Mouse (Mus musculus) T-helper 1 cell (primary cell): Measurements from ENCODE around the gene Asic1.
"Not testable (repeated sequence)": the region's sequence is repeated elsewhere in the genome, so short reads cannot be mapped to it uniquely, and the experiment has no call there.

Experiments used
- in situ Hi-C: fragments of 300-600 bp; cut with MboI, MseI; formaldehyde crosslinking; loops from one replicate; pipeline ENCODE4 v1.15.1; 2025; ENCODE audit warnings: high pct_unique_total_duplicates

The Asic1 gene

GRCm38 (mm10) chr15:99701640-99701998, 31.5 kb downstream of the Asic1 start:
- in situ Hi-C loops, result not testable (repeated sequence)

DNA sequence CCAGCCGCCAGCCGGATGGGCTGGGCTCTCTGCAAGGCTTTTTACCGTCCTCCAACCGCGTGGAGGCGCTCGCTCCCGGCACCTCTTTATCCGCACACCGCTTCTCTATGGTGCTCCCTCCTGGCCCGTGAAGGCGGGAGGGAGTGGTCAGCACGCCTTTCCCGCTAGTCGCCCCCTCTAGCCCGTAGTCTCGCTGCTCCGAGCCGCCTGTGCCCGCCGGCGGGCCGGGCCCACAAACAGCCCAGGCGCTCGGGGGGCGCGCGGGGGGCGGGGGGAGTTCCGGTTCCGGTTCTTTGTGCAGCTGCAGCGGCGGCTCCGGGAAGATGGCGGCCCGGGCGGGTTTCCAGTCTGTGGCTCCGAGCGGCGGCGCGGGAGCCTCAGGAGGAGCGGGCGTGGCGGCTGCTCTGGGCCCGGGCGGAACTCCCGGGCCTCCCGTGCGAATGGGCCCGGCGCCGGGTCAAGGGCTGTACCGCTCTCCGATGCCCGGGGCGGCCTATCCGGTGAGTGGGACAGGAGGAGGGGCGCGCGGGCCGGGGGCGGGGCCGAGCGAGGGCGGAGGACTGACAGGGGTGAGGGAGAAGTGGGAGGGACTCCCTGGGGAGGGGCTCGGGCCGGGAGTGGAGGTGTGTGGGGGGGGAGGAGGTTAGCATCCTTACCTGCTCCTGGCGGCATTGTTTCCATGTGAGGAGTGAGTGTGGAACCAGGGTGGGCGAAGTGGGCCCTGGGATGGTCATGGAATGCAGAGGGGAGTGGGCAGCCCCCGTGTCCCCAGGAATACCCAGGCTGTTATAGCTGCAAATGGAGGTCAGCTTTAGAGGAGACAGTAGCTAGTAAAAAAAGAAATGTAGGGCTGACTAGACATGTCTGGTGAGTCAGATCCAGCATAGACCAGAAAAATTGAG, 32.1 kb downstream of the Asic1 start, which contains the start of gene Smarcd1:
Smarcd1 (plus strand) TSS at position 131 of the 902 bp plus-strand sequence.
- in situ Hi-C loops, result no loop called here

GRCm38 (mm10) chr15:99703104-99703503, 32.9 kb downstream of the Asic1 start:
- in situ Hi-C loops, result no loop called here

GRCm38 (mm10) chr15:99703676-99704040, 33.5 kb downstream of the Asic1 start:
- in situ Hi-C loops, result no loop called here

DNA sequence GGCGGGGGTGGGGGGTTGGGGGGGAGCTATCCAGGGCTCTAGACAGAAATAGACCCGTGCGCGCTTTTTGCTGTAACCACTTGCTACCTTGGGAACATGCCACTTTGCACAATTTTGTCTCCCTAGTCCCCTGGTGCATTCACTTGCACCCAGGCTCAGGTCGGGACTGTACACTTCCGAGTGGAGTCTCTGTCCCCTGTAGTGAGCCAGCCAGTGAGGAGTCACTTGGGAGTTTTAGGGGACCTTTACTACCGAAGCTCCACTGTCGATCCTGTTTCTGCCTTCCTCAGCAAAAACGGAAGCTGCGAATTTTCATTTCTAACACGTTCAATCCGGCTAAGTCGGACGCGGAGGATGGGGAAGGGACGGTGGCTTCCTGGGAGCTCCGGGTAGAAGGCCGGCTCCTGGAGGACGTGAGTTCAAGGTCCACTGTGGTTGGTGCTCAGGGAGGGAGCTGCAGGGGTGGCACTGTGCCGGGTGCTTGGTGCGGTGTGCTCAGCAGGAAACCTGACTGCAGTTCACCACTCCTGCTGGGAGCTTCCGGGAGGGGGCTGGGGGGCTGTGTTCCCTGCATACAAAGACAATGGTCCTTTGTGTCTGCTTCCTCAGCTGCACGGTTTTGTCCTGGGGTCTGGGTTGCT, 34.0 kb downstream of the Asic1 start:
- in situ Hi-C loops, result no loop called here

DNA sequence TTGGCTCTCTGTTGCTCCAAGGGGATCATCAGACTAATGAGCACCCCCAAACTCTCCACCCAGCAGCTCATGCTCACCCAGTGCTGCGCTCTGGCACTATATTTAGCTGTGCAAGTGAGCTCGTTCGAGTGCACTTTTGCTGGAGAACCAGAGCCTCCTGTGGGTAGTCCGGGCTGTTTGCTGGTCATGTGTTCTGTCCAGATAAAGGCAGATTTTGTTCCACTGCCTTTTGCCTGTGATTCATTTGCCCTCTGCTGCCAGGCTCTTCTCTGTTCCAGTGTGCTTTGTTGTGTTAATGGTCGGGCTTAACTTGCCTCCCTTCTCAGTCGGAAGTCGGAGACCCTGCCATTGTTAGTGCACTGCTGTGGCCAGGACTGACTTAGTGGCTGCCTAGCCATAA, 34.7 kb downstream of the Asic1 start:
- in situ Hi-C loops, result no loop called here

- in situ Hi-C loops, result no loop called here
These were observed 35.4 kb downstream of the Asic1 start, which contains the start of gene Gm17349 for GRCm38 (mm10) chr15:99705440-99706048. Gene Gm17349 (minus strand): TSS chr15:99705490.

GRCm38 (mm10) chr15:99708176-99708575, 38.0 kb downstream of the Asic1 start:
- in situ Hi-C loops, result no loop called here

DNA sequence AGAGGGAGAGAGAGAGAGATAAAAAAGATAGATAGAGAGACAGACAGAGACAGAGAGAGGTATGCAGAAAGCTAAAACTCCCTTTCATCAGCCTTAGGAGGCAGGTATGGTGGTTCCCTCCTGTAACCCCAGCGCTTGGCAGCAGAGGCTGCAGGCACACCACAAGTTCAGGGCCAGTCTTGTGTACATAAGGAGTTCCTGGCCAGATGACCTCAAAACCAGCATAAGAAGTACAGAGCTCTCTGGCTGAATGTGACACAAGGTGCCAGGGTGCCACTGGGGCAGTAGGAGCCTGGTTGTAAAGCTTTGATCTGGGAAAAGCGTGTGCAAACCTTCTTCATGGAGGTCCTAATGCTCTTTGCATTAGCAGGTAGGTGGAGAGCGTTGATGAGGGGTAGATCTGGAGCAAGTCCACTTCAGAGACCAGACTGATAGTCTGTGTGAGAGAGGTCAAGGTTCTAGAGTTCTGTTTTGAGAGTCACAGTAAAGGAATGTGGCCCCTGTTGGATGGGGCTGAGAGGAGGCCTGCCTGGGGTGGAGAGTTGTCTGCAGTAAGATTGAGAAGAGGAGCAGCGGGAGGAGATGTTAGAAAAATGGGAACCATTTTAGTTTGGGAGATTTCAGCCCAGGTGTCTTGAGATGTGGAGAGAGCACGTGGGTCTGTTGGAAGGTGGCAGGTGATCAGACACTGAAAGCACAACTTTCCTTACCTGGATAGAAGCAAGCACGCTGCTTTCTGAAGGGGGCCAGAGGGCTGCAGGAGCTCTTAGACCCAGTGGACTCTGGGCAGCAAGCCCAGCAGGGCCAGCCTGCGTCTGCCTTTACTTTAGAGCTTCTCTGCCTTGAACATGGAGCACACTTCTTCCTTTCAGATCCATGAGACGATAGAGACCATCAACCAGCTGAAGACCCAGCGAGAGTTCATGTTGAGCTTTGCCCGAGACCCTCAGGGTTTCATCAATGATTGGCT, 40.3 kb downstream of the Asic1 start:
- in situ Hi-C loops, result no loop called here

- in situ Hi-C loops, result no loop called here
These were observed 41.3 kb downstream of the Asic1 start for GRCm38 (mm10) chr15:99711491-99711890.

GRCm38 (mm10) chr15:99712666-99713559, 42.7 kb downstream of the Asic1 start:
- in situ Hi-C loops, result no loop called here

GRCm38 (mm10) chr15:99713569-99713968, 43.4 kb downstream of the Asic1 start:
- in situ Hi-C loops, result no loop called here

DNA sequence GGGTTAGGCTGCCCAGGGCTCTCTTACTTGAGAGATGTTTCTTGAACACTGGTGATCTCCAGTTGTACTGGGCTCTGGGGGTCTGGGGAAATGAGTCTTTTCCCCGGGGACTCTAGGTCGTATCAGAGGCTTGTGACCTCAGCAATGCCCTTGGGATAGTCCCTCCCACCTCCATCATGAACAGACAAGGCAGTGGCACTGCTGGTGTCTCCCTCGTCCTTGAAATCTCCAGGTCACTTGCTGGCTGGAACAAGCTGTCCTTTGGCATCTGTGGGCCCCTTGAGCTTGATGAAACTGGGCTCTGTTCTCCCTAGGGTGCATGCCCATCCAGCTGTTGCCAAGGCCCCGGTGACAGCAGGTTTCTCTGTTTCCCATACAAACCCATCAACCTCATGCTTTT, 44.0 kb downstream of the Asic1 start:
- in situ Hi-C loops, result no loop called here

- in situ Hi-C loops, result no loop called here
These were observed 44.7 kb downstream of the Asic1 start for GRCm38 (mm10) chr15:99714858-99715257.

GRCm38 (mm10) chr15:99715361-99715865, 45.2 kb downstream of the Asic1 start:
- in situ Hi-C loops, result no loop called here

DNA sequence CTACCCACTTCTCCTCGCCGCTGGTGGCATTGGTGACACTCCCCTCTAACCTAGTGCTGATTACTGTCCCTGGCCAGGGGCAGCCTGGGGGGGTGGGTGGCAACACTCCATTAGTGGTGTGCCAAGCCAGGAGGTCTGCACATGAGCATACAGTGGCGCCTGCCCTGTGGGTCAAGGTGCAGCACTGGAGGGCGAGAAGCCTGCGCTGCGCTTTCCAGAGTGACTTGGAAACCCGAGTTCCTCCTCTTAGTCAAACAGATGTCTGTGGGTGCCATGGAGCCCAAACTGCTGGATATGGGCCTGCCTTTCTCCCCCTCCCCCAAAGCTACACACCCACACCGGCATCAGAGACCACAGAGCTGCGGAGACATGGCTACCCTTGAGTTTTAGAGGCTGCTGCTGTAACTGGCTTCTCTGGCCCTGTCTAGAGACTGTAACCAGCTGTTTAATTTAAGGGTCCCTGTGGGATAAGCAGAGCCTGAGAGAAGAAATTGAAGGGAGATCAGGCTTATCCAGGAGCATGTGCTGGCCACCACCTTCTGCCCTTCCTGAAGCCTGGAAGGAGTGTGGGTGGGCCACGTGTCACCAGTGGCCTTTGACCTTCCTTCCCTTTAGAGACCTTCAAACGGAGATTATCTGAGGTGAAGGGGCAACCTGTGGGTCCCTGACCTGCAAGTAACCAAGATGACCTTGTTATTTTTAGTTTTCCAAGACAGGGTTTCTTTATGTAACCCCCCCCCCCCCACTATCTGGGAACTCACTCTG, 46.0 kb downstream of the Asic1 start:
- in situ Hi-C loops, result no loop called here

DNA sequence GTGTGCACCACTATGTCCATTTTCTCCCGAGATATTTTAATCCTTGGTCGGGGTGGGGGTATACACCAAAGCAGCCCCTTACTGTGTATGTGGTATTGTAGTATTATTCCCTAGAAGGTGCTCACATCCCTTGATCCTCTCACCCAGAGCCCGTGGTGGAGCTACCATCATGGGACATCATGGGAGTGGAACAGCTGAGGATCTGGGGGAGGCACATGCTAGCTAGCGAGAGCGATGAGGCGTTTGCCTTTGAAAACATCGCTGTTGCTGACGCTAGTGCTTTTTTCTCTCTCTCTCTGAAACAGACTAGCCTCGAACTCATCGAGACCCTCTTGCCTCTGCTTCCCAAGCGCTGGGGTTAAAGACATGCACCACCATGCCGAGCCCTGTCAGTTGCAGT, 46.6 kb downstream of the Asic1 start:
- in situ Hi-C loops, result no loop called here

DNA sequence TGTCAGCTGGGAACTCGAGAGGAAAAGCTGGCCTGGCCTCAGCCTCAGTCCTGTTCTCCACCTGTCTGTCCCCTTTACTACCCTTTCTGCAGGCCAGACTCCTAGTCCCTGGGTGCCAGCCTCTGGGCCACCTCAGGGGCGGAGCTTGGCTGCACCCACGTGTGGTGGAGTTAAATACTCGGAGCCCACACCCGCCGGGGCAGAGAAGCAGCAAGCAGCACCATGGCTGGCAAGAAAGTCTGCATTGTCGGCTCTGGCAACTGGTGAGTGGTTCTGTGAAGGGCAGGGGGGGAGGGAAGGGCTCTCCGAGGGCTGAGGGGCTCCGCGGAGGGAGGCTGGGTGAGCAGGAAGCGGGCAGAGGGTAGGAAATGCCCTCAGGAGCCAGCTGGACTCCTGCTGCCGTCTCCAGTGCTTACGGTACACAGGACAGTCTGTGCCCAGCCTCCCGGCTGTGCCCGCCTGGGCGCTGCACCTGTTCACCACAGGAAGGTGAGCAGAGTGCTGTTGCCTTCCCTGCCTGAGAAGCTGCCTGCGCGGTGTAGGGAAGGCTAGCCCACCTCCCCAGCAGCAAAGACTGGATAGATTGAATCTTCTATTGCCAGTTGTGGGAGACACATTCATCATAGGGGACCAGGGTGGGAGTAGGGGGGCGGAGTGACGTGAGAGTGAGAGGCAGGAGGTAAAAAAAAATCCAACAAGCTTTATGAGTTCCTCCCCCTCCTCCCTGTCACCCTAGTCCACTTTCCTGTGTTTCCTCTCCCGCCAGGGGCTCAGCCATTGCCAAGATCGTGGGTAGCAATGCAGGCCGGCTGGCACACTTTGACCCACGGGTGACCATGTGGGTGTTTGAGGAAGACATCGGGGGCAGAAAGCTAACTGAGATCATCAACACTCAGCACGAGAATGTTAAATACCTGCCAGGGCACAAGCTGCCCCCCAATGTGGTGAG, 47.5 kb downstream of the Asic1 start, which contains the start of gene Gpd1:
Gpd1 (plus strand) TSS at position 130 of the 949 bp plus-strand sequence.
- in situ Hi-C loops, result no loop called here
